Mouse (Mus musculus) neural tube, embryonic 13.5 days (tissue): ENCODE data around the gene Emc9. TPM values are rescaled to one million over a fixed set of nuclear protein-coding genes. Genes with fewer than 3 reads are reported as not detected.

ENCODE experiments used
- ATAC-seq: fragments of 200-750 bp; cut with Nextera tagmentation; 2 replicates; pipeline ENCODE4 v1.8.0; 2017; ENCODE audit warnings: low read depth, mild to moderate bottlenecking, moderate TSS enrichment, moderate library complexity
- H3K27ac ChIP-seq: fragments of 300-500 bp; sonication (generic); replicated peaks from 2 replicates; pipeline ENCODE4 v1.5.1; 2015; ENCODE audit warnings: moderate library complexity, mild to moderate bottlenecking, inconsistent platforms
- H3K27me3 ChIP-seq: fragments of 300-500 bp; sonication (generic); 2 replicates; pipeline ENCODE4 v1.6.1; 2015; ENCODE audit warnings: mild to moderate bottlenecking, inconsistent platforms
- H3K36me3 ChIP-seq: fragments of 300-500 bp; sonication (generic); 2 replicates; pipeline ENCODE4 v1.6.1; 2015; ENCODE audit warnings: mild to moderate bottlenecking, inconsistent platforms
- H3K4me1 ChIP-seq: fragments of 300-500 bp; sonication (generic); replicated peaks from 2 replicates; pipeline ENCODE4 v1.6.1; 2015; ENCODE audit warnings: inconsistent platforms
- H3K4me2 ChIP-seq: fragments of 300-500 bp; sonication (generic); 2 replicates; pipeline ENCODE4 v1.6.1; 2015; ENCODE audit warnings: inconsistent platforms, mild to moderate bottlenecking, moderate library complexity
- H3K4me3 ChIP-seq: fragments of 300-500 bp; sonication (generic); 2 replicates; pipeline ENCODE4 v1.5.1; 2015; ENCODE audit warnings: mild to moderate bottlenecking, inconsistent platforms
- H3K9ac ChIP-seq: fragments of 300-500 bp; sonication (generic); 2 replicates; pipeline ENCODE4 v1.6.1; 2015; ENCODE audit warnings: moderate library complexity, mild to moderate bottlenecking, inconsistent platforms
- H3K9me3 ChIP-seq: fragments of 300-500 bp; sonication (generic); 2 replicates; pipeline ENCODE4 v1.6.1; 2016; ENCODE audit warnings: inconsistent platforms
- WGBS: fragments of 180-500 bp; shearing (Covaris S2); methylation state at CpG from one replicate; pipeline ENCODE4 v1.1.7; 2015; 5-methylcytosine and 5-hydroxymethylcytosine counted together
- polyA plus RNA-seq: library from polyadenylated mRNA; unstranded; fragments of >200 nt; fragmentation: Nextera tagmentation; extraction: Ambion mirVana; gene quantifications from 2 replicates; pipeline ENCODE4 v1.2.1, GENCODE M21; 2015

The Emc9 gene
- polyA plus RNA-seq, 1 experiment from 2014 or later, result 24.5 TPM

GRCm38 (mm10) chr14:55571760-55572159 is 13.3 kb downstream of the Emc9 start:
- H3K27me3 ChIP-seq, result no peaks in the 10 kb centered on the region
- H3K9ac ChIP-seq, result no peak overlapping the region
- no peak overlapping the region for H3K4me3 ChIP-seq
- peaks cover 42% of the 10 kb centered on the region for H3K36me3 ChIP-seq
- ATAC-seq, result no peak
- no peak overlapping the region for H3K27ac ChIP-seq
- no peak overlapping the region for H3K4me2 ChIP-seq
- no peaks in the 10 kb centered on the region for H3K4me1 ChIP-seq
- no peaks in the 10 kb centered on the region for H3K9me3 ChIP-seq

- Histone ChIP-seq H3K27me3 (no peaks in the 10 kb centered on the region), H3K9ac (no peak overlapping the region), H3K4me2 (no peak overlapping the region), H3K4me3 (no peak overlapping the region), H3K9me3 (no peaks in the 10 kb centered on the region), H3K4me1 (no peaks in the 10 kb centered on the region), H3K27ac (no peak overlapping the region), H3K36me3 (peaks cover 54% of the 10 kb centered on the region)
- no peak for ATAC-seq
- WGBS, result 89% methylated on average over 2 of the region's 2 CpGs
These were observed 14.5 kb downstream of the Emc9 start for GRCm38 (mm10) chr14:55570588-55570987.

DNA sequence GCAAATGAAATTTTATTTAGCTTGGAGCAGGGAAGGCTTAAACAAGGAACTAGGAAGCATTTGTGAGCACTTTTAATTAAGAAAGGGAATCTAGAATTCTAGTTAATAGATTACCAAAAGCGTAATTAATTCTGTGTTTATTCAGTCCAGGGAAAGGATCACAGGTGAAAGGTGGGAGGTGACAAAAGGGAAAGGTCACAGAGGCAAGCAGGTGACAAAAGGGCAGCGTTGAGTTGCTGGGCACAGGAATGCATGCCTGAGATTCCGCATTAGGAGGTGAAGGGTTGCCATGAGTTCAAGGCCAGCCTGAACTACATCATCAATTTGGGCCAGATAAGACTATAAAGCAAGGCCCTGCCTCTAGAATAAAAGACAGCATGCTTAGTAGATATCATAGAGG is 17.6 kb downstream of the Emc9 start:
- Histone ChIP-seq H3K9me3 (no peaks in the 10 kb centered on the region), H3K36me3 (peaks cover 84% of the 10 kb centered on the region), H3K4me2 (no peak overlapping the region), H3K27me3 (no peaks in the 10 kb centered on the region), H3K4me1 (peaks cover 3% of the 10 kb centered on the region; the same call in 1 of the 2 replicates), H3K27ac (no peak overlapping the region), H3K4me3 (no peak overlapping the region), H3K9ac (no peak overlapping the region)
- 91% methylated on average over 3 of the region's 3 CpGs for WGBS
- ATAC-seq, result no peak

DNA sequence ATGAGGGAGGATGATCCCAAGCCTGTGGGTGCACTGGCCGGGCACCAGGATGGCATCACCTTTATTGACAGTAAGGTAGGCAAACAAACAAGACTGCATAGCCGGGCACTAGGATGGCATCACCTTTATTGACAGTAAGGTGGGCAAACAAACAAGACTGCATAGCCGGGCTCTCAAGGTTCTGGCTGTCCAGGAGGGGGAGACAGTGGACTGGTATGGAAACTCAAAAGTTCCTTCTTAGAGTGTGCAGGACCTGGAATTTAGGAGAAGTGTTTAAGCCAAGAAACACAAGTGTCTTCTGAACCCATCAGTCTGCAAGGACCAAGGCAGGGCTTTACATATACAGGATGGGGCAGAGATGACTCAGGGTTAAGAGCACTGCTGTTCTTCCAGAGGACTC is 19.4 kb downstream of the Emc9 start:
- no peak for ATAC-seq
- Histone ChIP-seq H3K27me3 (no peaks in the 10 kb centered on the region), H3K4me1 (peaks cover 19% of the 10 kb centered on the region), H3K4me3 (no peak overlapping the region), H3K9me3 (no peaks in the 10 kb centered on the region), H3K4me2 (no peak overlapping the region), H3K36me3 (peaks cover 82% of the 10 kb centered on the region), H3K9ac (no peak overlapping the region), H3K27ac (no peak overlapping the region)
- WGBS, result 84% methylated on average over 3 of the region's 3 CpGs

DNA sequence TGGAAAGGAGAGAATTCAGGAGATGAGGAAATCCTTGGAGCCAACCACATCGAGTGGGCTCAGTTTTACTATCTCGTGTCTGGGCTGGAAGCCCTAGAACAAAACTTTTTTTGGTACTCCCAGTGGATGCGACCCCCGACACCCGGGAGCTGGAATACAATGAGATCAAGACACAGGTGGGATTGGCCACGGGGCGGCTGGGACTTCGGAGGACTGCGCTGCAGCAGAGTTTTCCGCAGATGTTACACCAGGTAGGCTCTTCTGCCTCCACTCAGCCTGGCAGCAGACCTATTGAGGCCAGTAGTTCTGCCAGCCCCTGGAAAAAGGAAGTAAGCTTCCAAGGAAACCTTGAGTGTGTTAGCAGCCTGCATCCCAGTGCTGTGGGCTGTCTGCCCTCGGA is 21.9 kb downstream of the Emc9 start:
- 90% methylated on average over 11 of the region's 11 CpGs for WGBS
- no peak for ATAC-seq
- Histone ChIP-seq H3K9me3 (no peaks in the 10 kb centered on the region), H3K4me3 (no peak overlapping the region), H3K27me3 (no peaks in the 10 kb centered on the region), H3K4me2 (no peak overlapping the region), H3K4me1 (peaks cover 28% of the 10 kb centered on the region), H3K27ac (no peak overlapping the region), H3K9ac (no peak overlapping the region), H3K36me3 (peaks cover 57% of the 10 kb centered on the region)

GRCm38 (mm10) chr14:55561860-55562259 is 23.2 kb downstream of the Emc9 start:
- 0 out of 2 replicates have a peak overlapping the region, but pooled peaks have one; percentile 78 for H3K9ac ChIP-seq
- H3K4me3 ChIP-seq, result peak overlapping the region; percentile 55
- H3K36me3 ChIP-seq, result peaks cover 43% of the 10 kb centered on the region
- H3K4me2 ChIP-seq, result peak overlapping the region; percentile 90
- H3K27ac ChIP-seq, result no peak overlapping the region
- peaks cover 28% of the 10 kb centered on the region for H3K4me1 ChIP-seq
- ATAC-seq, result no peak
- WGBS, result 86% methylated on average over 10 of the region's 10 CpGs
- no peaks in the 10 kb centered on the region for H3K27me3 ChIP-seq
- no peaks in the 10 kb centered on the region for H3K9me3 ChIP-seq

GRCm38 (mm10) chr14:55560202-55561073 is 24.7 kb downstream of the Emc9 start, which contains the start of gene A730061H03Rik:
Gene A730061H03Rik, minus strand, starts transcription at chr14:55560406.
- Histone ChIP-seq H3K4me1 (peaks cover 28% of the 10 kb centered on the region), H3K9ac (peak within 1 kb of the TSS; percentile 86), H3K27me3 (no peaks in the 10 kb centered on the region), H3K4me2 (peak within 1 kb of the TSS; percentile 90), H3K4me3 (peak within 1 kb of the TSS; percentile 55), H3K27ac (peak within 1 kb of the TSS; percentile 98), H3K9me3 (no peaks in the 10 kb centered on the region), H3K36me3 (peaks cover 29% of the 10 kb centered on the region)
- WGBS, result under 1% methylated on average over 51 of the region's 51 CpGs
- ATAC-seq, result peak; percentile 98

DNA sequence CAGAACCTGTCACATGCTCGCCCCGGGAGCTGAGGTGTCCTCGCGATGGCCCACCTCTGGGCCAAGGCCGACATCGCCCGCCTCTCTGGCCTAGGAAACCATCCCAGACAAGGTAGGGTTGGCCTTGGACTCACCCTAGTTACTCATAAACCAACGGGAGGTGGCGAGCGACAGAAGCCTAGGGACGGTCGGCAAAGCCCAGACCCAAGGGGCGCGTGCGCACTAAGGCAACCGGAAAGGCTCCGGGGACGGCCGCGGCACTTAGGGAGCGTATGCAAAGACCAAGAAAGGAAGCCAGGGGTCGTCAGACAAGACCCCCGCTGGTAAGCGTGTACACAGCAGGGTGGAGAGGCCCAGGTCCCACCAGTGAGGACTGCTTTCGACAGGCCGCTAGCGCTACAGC is 25.3 kb downstream of the Emc9 start, which contains the start of gene Dcaf11:
Gene Dcaf11, plus strand, starts transcription at position 208 of the 403 bp plus-strand sequence.
- ATAC-seq, result peak; percentile 83
- H3K9me3 ChIP-seq, result no peaks in the 10 kb centered on the region
- peaks cover 28% of the 10 kb centered on the region for H3K4me1 ChIP-seq
- H3K27ac ChIP-seq, result peak within 1 kb of the TSS; percentile 98
- WGBS, result under 1% methylated on average over 27 of the region's 27 CpGs
- peaks cover 22% of the 10 kb centered on the region for H3K36me3 ChIP-seq
- H3K4me2 ChIP-seq, result peak within 1 kb of the TSS; percentile 90
- H3K4me3 ChIP-seq, result peak within 1 kb of the TSS; percentile 55
- H3K9ac ChIP-seq, result peak within 1 kb of the TSS; percentile 86
- no peaks in the 10 kb centered on the region for H3K27me3 ChIP-seq

DNA sequence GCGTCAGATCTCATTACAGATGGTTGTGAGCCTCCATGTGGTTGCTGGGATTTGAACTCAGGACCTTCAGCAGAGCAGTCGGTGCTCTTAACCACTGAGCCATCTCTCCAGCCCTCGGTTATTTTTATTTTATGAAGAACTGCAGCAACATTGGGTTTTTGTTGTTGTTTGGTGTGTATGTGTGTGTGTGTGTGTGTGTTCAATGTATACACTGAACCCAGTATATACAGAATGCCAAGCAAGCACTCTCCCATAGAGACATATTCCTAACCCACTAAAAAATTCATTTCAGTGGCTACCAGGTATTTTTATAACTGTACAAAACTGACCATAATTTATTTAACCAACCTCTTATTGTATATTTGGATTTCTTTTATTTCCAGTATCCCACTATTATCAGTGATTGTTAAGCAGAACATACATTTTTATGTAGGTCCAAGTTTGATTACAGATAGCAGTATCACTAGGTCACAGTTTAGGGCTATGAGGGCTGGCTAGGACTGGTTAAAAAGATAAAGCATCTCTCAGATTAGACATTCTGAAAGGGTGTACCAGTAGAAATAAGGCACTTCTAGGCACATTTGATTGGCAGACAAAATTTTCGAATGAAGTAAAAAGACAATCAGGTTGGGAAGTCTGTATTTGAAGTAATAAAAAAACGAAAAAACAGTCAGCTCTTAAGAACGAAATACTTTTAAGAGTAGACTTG is 26.2 kb downstream of the Emc9 start:
- ATAC-seq, result no peak
- H3K27ac ChIP-seq, result peak overlapping the region; percentile 98

DNA sequence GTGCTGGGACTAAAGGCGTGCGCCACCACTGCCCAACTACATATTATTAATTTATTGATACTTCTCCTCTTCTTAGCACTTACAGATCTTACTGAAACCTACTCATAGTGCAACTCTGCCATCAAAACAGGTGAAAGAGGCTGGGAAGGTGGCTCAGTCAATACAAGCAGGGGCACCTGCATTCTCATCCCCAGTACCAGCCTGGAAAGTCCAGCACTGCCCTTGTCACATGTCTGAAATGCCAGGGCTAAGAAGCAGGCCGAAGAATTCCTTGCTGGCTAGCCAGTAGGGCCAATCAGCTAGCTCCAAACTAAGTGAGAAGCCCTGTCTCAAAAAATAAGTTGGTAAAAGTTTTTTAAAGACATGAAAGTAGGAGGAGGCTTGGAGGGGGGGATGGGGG is 27.5 kb downstream of the Emc9 start:
- Histone ChIP-seq H3K9ac (no peak overlapping the region), H3K4me2 (no peak overlapping the region), H3K4me3 (no peak overlapping the region), H3K9me3 (no peaks in the 10 kb centered on the region), H3K36me3 (0 out of 2 replicates have a peak, but pooled peaks cover 1% of the 10 kb centered on the region), H3K27me3 (no peaks in the 10 kb centered on the region), H3K4me1 (peaks cover 25% of the 10 kb centered on the region), H3K27ac (no peak overlapping the region)
- WGBS, result 92% methylated on average over 3 of the region's 3 CpGs
- no peak for ATAC-seq

More for the DNA sequence above, 26.2 kb downstream of the Emc9 start:
- Histone ChIP-seq H3K4me1 (peaks cover 28% of the 10 kb centered on the region), H3K9ac (peak overlapping the region; percentile 86; the same call in 1 of the 2 replicates), H3K4me3 (peak overlapping the region; percentile 55), H3K36me3 (peaks cover 13% of the 10 kb centered on the region), H3K4me2 (peak overlapping the region; percentile 90), H3K9me3 (no peaks in the 10 kb centered on the region), H3K27me3 (no peaks in the 10 kb centered on the region)
- 59% methylated on average over 6 of the region's 6 CpGs for WGBS

DNA sequence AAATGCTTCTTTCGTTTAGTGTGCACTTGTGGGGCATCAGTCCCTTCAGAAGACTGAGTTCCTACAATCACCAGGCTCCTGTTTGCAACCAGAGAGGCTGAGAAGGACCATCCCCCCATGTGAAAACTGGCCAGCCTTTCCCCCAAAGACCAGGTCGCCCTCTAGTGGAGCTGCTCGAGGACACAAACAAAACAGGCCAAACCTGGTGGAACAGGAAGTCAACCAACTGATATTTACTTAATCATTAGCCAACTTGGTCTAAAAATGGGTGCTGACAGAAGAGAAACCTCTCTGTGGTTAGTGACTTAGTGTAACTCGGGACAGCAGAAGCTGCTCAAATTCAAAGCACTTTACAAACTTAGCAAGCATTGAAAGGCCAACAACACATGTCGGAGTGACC is 28.1 kb downstream of the Emc9 start:
- no peak overlapping the region for H3K9ac ChIP-seq
- 28% methylated on average over 5 of the region's 5 CpGs for WGBS
- no peak for ATAC-seq

GRCm38 (mm10) chr14:55555788-55556187 is 29.3 kb downstream of the Emc9 start:
- Histone ChIP-seq H3K4me3 (no peak overlapping the region), H3K4me1 (peaks cover 8% of the 10 kb centered on the region), H3K27me3 (no peaks in the 10 kb centered on the region), H3K9me3 (no peaks in the 10 kb centered on the region), H3K36me3 (no peaks in the 10 kb centered on the region), H3K4me2 (no peak overlapping the region), H3K9ac (no peak overlapping the region), H3K27ac (no peak overlapping the region)
- ATAC-seq, result no peak
- WGBS, result 79% methylated on average over 3 of the region's 3 CpGs

More for the DNA sequence above, 28.1 kb downstream of the Emc9 start:
- H3K36me3 ChIP-seq, result no peaks in the 10 kb centered on the region
- no peak overlapping the region for H3K4me2 ChIP-seq
- peaks cover 19% of the 10 kb centered on the region for H3K4me1 ChIP-seq
- no peak overlapping the region for H3K27ac ChIP-seq
- H3K4me3 ChIP-seq, result no peak overlapping the region
- H3K9me3 ChIP-seq, result no peaks in the 10 kb centered on the region
- H3K27me3 ChIP-seq, result no peaks in the 10 kb centered on the region
